Mouse (Mus musculus) mesoderm, embryonic 11.5 days (tissue): ENCODE results near the gene Slc30a1.

Experiments
- DNase-seq: peaks from one replicate; pipeline ENCODE4 v3.0.0-alpha.2; 2012; ENCODE audit warnings: low read depth, low spot score

The Slc30a1 gene

DNA sequence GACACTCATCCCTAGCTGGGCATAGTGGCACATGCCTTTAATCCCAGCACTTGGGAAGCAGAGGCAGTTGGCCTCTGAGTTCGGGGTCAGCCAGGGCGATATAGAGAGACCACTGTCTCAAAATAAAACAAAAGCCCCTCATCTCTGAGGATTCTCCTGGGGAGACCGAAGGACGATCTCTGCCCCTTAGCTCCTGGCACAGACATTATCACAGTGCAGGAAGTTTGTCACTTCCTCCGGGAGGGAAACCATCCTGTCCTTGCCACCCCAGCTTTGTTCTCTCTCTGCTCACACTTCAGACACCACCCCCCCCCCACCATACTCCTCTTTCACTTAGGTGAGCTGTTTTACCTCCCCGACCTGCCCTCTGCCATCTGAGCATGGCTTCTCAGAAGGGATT lies 37.1 kb downstream of the Slc30a1 start:
- DNase-seq = no peak

GRCm38 (mm10) chr1:191945341-191945740 lies 38.8 kb downstream of the Slc30a1 start:
- no peak for DNase-seq

DNA sequence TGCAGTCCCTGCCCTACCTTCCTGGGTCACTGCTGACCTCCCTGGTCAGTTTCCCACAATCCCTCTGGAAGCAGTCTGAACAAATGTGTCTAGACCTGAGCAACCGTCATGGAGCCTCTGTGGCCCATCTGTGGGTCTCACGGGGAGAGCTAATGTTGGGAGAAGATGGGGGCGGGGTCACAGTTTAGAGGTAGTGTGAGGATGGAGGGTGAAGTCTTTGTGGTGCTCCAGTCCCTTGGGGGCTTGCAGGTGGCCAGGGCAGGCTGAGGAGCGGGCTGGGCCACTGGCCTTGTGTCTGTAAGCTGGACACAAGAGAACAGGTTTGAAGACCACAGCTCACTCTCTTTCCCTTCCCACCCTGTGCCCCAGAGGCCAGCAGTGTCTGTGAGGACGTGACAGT lies 39.2 kb downstream of the Slc30a1 start:
- DNase-seq = no peak

DNA sequence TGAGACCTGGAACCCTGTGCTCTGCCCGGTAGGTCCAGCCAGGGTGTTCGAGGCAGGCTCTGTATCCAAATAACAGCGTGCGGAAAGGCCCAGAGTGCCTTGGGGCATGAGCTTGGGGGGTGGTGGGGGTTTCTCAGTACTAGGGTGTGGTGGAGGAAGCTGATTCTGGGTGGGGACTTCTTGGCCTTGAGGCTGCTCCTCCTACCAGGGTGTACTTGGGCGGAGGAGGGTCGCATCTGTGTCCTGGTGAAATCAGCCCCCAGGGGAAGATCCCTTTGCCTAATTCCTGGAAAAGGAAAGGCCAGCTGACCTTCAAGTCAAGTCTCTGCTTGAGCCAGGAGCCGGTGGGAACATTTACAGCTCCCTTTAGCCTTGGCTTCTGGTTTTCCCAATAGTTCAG lies 39.7 kb downstream of the Slc30a1 start:
- DNase-seq = no peak

GRCm38 (mm10) chr1:191946835-191947234 lies 40.3 kb downstream of the Slc30a1 start:
- no peak for DNase-seq

GRCm38 (mm10) chr1:191947796-191948195 lies 41.2 kb downstream of the Slc30a1 start:
- no peak for DNase-seq

DNA sequence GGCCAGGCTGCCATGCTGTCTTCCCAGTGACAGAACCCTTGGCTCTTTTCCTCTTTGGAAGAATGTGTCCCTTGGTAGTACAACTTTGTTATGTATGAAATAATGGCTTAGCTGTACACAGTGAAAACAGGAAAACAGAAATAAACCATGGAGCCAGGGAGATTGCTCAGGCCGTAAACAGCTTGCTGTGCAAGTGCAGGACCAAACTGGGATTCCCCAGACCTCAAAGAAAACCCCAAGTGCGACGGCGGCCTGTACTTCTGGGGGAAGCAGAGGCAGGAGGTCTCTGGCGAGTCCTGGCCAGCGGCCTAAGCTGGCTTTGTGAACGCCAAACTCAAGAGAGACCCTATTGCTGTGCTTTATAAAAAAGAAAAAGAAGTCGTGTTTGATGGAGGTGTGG lies 42.0 kb downstream of the Slc30a1 start:
- DNase-seq = no peak

- DNase-seq = no peak
Measured at GRCm38 (mm10) chr1:191950611-191951010, 44.0 kb downstream of the Slc30a1 start.

GRCm38 (mm10) chr1:191952733-191953335 lies 46.3 kb downstream of the Slc30a1 start:
- no peak for DNase-seq

GRCm38 (mm10) chr1:191955101-191955500 lies 48.5 kb downstream of the Slc30a1 start:
- DNase-seq = no peak

DNA sequence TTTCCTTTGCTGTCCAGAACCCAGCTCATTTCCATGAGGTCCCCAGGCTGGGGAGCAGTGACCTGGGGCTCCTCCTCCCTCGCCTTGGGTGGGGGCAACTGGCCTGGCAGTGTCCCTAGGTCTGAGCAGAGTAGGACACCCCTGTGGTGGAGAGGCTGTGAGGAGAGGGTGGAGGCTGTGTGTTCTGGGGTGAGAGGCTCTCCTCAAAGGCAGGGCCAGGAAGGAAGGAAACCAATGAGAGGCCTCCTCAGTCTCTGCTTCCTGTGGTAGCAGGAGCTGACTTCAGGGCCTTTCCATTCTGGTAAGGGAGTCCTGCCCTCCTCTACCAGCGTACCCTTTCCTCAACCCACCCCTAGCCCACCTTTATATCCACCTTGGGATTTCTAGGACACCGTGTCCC lies 49.7 kb downstream of the Slc30a1 start:
- DNase-seq = no peak

GRCm38 (mm10) chr1:191956871-191957270 lies 50.3 kb downstream of the Slc30a1 start:
- no peak for DNase-seq

- no peak for DNase-seq
Measured at GRCm38 (mm10) chr1:191957321-191957720, 50.8 kb downstream of the Slc30a1 start.

DNA sequence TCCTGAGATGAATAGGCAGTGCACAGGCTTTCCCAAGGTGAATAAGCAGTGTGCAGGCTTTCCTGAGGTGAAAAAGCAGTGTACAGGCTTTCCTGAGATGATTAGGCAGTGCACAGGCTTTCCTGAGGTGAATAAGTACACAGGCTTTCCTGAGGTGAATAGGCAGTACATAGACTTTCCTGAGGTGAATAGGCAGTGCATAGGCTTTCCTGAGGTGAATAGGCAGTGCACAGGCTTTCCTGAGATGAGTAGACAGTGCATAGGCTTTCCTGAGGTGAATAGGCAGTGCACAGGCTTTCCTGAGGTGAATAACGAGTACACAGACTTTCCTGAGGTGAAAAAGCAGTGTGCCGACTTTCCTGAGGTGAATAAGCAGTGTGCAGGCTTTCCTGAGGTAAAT lies 54.4 kb downstream of the Slc30a1 start:
- no peak for DNase-seq
